Mouse (Mus musculus) cerebellum, postnatal 25 days (tissue): Measurements from ENCODE around the gene Gm5460.

ENCODE experiments used
- DNase-seq, 2 experiments: peaks; one replicate each; pipeline ENCODE4 v3.0.0; 2021; ENCODE audit warnings: mixed read lengths in 2 of 2

Gm5460 gene

GRCm38 (mm10) chr14:34016381-34016780 lies at the start of gene Gm5460:
Gene Gm5460 (plus strand): TSS chr14:34016758.
- no peak for DNase-seq

- peak in 1 of 2 experiments; percentile 58 for DNase-seq
Observed at GRCm38 (mm10) chr14:33972679-33973078, 43.9 kb upstream of the Gm5460 start.

- no peak for DNase-seq
Observed at GRCm38 (mm10) chr14:33974752-33975151, 41.8 kb upstream of the Gm5460 start.

- DNase-seq, result no peak
Observed at GRCm38 (mm10) chr14:33977748-33978147, 38.8 kb upstream of the Gm5460 start.

- peak in 1 of 2 experiments; percentile 41 for DNase-seq
Observed at GRCm38 (mm10) chr14:33978604-33979059, 37.9 kb upstream of the Gm5460 start, which contains the start of gene Zfp488. Gene Zfp488 (minus strand): TSS chr14:33978764.

- DNase-seq, result no peak
Observed at GRCm38 (mm10) chr14:33989201-33989600, 27.4 kb upstream of the Gm5460 start.

- DNase-seq, result peak; percentile 82 to 89
Observed at GRCm38 (mm10) chr14:33991971-33992370, 24.6 kb upstream of the Gm5460 start.

- no peak for DNase-seq
Observed at GRCm38 (mm10) chr14:33993051-33993450, 23.5 kb upstream of the Gm5460 start.

- no peak for DNase-seq
Observed at GRCm38 (mm10) chr14:33993521-33994289, 22.9 kb upstream of the Gm5460 start.

- no peak for DNase-seq
Observed at GRCm38 (mm10) chr14:33997427-33997826, 19.1 kb upstream of the Gm5460 start.

GRCm38 (mm10) chr14:34000076-34000475 lies 16.5 kb upstream of the Gm5460 start:
- DNase-seq, result no peak

GRCm38 (mm10) chr14:34001445-34001844 lies 15.1 kb upstream of the Gm5460 start:
- DNase-seq, result no peak

GRCm38 (mm10) chr14:34002358-34002757 lies 14.2 kb upstream of the Gm5460 start:
- no peak for DNase-seq

GRCm38 (mm10) chr14:34015063-34015462 lies 1.5 kb upstream of the Gm5460 start, which contains the start of gene Gm30083:
Gene Gm30083 (minus strand): TSS chr14:34015182.
- no peak for DNase-seq

- DNase-seq, result no peak
Observed at GRCm38 (mm10) chr14:34016938-34017337, 380 bp downstream of the Gm5460 start.

GRCm38 (mm10) chr14:34026710-34027109 lies 10.2 kb downstream of the Gm5460 start:
- DNase-seq, result no peak

- DNase-seq, result no peak
Observed at GRCm38 (mm10) chr14:34033841-34034610, 17.5 kb downstream of the Gm5460 start.

GRCm38 (mm10) chr14:34041241-34041640 lies 24.7 kb downstream of the Gm5460 start:
- DNase-seq, result no peak

- peak; percentile 15 to 21 for DNase-seq
Observed at GRCm38 (mm10) chr14:34043341-34043740, 26.8 kb downstream of the Gm5460 start.

GRCm38 (mm10) chr14:34050101-34050779 lies 33.7 kb downstream of the Gm5460 start:
- peak; percentile 19 to 40 for DNase-seq

GRCm38 (mm10) chr14:34052516-34052915 lies 36.0 kb downstream of the Gm5460 start, which contains the start of gene Antxrl:
Gene Antxrl (plus strand): TSS chr14:34052707.
- DNase-seq, result no peak

GRCm38 (mm10) chr14:34071665-34072064 lies 55.1 kb downstream of the Gm5460 start:
- DNase-seq, result no peak

GRCm38 (mm10) chr14:34075346-34075745 lies 58.8 kb downstream of the Gm5460 start:
- no peak for DNase-seq
